Mouse (Mus musculus) C2C12 (cell line): ENCODE measurements at regions not wholly inside any gene's neighbourhood (a gene's known extent, or its start where the extent isn't known, plus 50 kb on each side); places are given as distances from the start of the nearest gene placed in this dataset.

Experiments
- CTCF ChIP-seq: IDR thresholded peaks from one replicate; pipeline ENCODE4 v1.5.1; 2011; ENCODE audit not compliant: control insufficient read depth, insufficient read depth, insufficient read length
- USF1 ChIP-seq: IDR thresholded peaks from one replicate; pipeline ENCODE4 v1.6.1; 2011; ENCODE audit warnings: low read depth, mild to moderate bottlenecking, control low read depth, moderate library complexity

GRCm38 (mm10) chr8:125359456-125359855, 210.2 kb downstream of the Sipa1l2 start:
- TF ChIP-seq USF1 (no peak), CTCF (no peak)
